Mouse (Mus musculus): Measurements from ENCODE around the gene Nrp2.

Nrp2 gene

GRCm38 (mm10) chr1:62825822-62826765 is 123.0 kb downstream of the Nrp2 start:
- DNase-seq = no peak

- DNase-seq = no peak
These were observed 124.2 kb downstream of the Nrp2 start for GRCm38 (mm10) chr1:62827316-62827715.

GRCm38 (mm10) chr1:62828156-62828555 is 125.1 kb downstream of the Nrp2 start:
- DNase-seq = no peak

GRCm38 (mm10) chr1:62829690-62830417 is 126.8 kb downstream of the Nrp2 start:
- DNase-seq = no peak

- no peak for DNase-seq
These were observed 127.3 kb downstream of the Nrp2 start for GRCm38 (mm10) chr1:62830418-62830769.

- DNase-seq = no peak
These were observed 128.8 kb downstream of the Nrp2 start for GRCm38 (mm10) chr1:62831725-62832455.

GRCm38 (mm10) chr1:62833356-62833755 is 130.3 kb downstream of the Nrp2 start:
- DNase-seq = no peak

- DNase-seq = no peak
These were observed 131.5 kb downstream of the Nrp2 start for GRCm38 (mm10) chr1:62834443-62835185.

- no peak for DNase-seq
These were observed 135.0 kb downstream of the Nrp2 start for GRCm38 (mm10) chr1:62838083-62838482.

GRCm38 (mm10) chr1:62838631-62839030 is 135.5 kb downstream of the Nrp2 start:
- DNase-seq = no peak

- DNase-seq = no peak
These were observed 140.1 kb downstream of the Nrp2 start for GRCm38 (mm10) chr1:62843215-62843614.

GRCm38 (mm10) chr1:62850990-62851940 is 148.2 kb downstream of the Nrp2 start:
- DNase-seq = no peak

GRCm38 (mm10) chr1:62853362-62853761 is 150.3 kb downstream of the Nrp2 start:
- DNase-seq = no peak

- DNase-seq = no peak
These were observed 150.9 kb downstream of the Nrp2 start for GRCm38 (mm10) chr1:62853996-62854395.

- DNase-seq = no peak
These were observed 156.0 kb downstream of the Nrp2 start for GRCm38 (mm10) chr1:62859098-62859497.

- no peak for DNase-seq
These were observed 156.6 kb downstream of the Nrp2 start for GRCm38 (mm10) chr1:62859556-62860300.

- no peak for DNase-seq
These were observed 157.2 kb downstream of the Nrp2 start for GRCm38 (mm10) chr1:62860327-62860726.

GRCm38 (mm10) chr1:62860788-62861187 is 157.7 kb downstream of the Nrp2 start:
- no peak for DNase-seq

Measured in cerebellum, adult 8-10 months (tissue).